Mouse (Mus musculus): Measurements from ENCODE around the gene Vmn1r217. TPM values are rescaled to one million over a fixed set of nuclear protein-coding genes. Genes with fewer than 3 reads are reported as not detected.

The Vmn1r217 gene
- not detected for polyA plus RNA-seq (2014; fragmentation: Illumina TruSeq; extraction: RNeasy Lipid Tissue Mini Kit (QIAGEN cat#74804); ENCODE audit: low read depth, low replicate concordance)

DNA sequence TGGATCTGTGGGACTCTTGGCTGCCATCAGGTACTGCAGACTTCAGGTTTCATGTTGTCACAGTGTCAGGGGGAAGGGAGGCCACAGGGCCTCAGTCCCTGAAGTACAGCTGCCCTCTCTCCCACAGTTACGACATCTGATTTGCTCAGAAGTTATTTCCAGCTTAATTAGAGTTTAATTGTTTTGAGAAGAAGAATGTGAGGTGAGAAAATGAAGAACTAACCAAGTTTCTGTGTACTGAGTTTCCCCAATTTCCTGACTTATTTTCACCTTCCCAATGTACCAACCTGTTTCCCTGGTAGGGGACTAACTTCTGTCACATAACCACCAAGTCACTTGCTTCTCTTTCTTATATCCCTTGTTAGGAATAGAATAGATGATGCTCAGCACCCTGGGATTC lies at the start of gene Vmn1r217:
Vmn1r217 (minus strand) TSS at position 101 of the 400 bp plus-strand sequence.

DNA sequence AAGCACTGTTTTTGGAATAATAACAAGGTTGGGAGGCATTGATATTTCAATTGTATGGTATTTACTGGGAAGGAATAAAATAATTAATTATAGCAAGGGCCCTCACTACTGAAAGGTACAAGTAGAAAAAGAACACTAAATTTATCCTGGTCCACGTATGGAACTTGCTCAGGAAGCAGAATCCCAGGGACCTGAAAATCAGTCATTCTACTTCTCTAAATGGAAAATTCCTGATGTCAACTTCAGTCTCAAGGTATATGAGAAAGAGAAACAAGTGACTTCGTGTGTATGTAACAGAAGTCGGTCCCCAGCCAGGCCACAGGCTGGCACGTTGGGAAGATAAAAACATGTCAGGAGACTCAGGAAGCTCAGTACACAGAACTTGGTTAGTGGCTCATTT lies 41.0 kb upstream of the Vmn1r217 start, which contains the start of gene Vmn1r219:
Vmn1r219 (plus strand) TSS at position 301 of the 400 bp plus-strand sequence.

DNA sequence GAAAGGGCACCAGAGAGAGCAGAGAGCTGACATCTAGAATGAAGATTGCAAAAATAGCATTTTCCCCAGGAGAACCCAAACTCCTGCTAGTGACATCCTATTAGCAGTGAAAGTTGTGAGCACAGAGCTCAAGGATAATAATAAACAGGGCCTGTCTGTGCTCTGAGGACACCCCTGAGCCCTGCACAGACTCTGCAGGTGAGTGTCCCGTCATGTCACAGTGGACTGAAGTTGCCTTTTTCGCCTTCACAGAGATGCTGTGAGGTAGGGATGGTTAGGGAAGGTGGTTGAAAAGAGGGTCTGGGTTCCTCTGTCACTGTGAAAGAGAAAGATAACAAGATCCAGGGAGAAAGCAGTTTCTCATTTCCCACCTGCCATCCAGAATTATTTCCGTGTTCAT lies 15.1 kb upstream of the Vmn1r217 start, which contains the start of gene Vmn1r218:
Vmn1r218 (plus strand) TSS at position 57 of the 400 bp plus-strand sequence.

GRCm38 (mm10) chr13:23067725-23068124 lies 50.3 kb downstream of the Vmn1r217 start, which contains the start of gene Vmn1r215:
Gene Vmn1r215, plus strand, starts transcription at chr13:23068025.

Other genes starting within 250 kb of the Vmn1r217 start
- not detected for gene Vmn1r212, start 234.0 kb downstream of the Vmn1r217 start, polyA plus RNA-seq (2014; fragmentation: Illumina TruSeq; extraction: RNeasy Lipid Tissue Mini Kit (QIAGEN cat#74804); ENCODE audit: low read depth, low replicate concordance)
- not detected for gene Vmn1r213, start 110.6 kb downstream of the Vmn1r217 start, polyA plus RNA-seq (2014; fragmentation: Illumina TruSeq; extraction: RNeasy Lipid Tissue Mini Kit (QIAGEN cat#74804); ENCODE audit: low read depth, low replicate concordance)
- gene Vmn1r214, start 87.8 kb downstream of the Vmn1r217 start, polyA plus RNA-seq (2014; fragmentation: Illumina TruSeq; extraction: RNeasy Lipid Tissue Mini Kit (QIAGEN cat#74804); ENCODE audit: low read depth, low replicate concordance) = not detected
- not detected for gene Vmn1r215, start 50.2 kb downstream of the Vmn1r217 start, polyA plus RNA-seq (2014; fragmentation: Illumina TruSeq; extraction: RNeasy Lipid Tissue Mini Kit (QIAGEN cat#74804); ENCODE audit: low read depth, low replicate concordance)
- gene Vmn1r218, start 14.9 kb upstream of the Vmn1r217 start, polyA plus RNA-seq (2014; fragmentation: Illumina TruSeq; extraction: RNeasy Lipid Tissue Mini Kit (QIAGEN cat#74804); ENCODE audit: low read depth, low replicate concordance) = not detected
- gene Vmn1r219, start 41.1 kb upstream of the Vmn1r217 start, polyA plus RNA-seq (2014; fragmentation: Illumina TruSeq; extraction: RNeasy Lipid Tissue Mini Kit (QIAGEN cat#74804); ENCODE audit: low read depth, low replicate concordance) = not detected
- gene Vmn1r220, start 69.7 kb upstream of the Vmn1r217 start, polyA plus RNA-seq (2014; fragmentation: Illumina TruSeq; extraction: RNeasy Lipid Tissue Mini Kit (QIAGEN cat#74804); ENCODE audit: low read depth, low replicate concordance) = not detected
- gene Vmn1r221, start 95.9 kb upstream of the Vmn1r217 start, polyA plus RNA-seq (2014; fragmentation: Illumina TruSeq; extraction: RNeasy Lipid Tissue Mini Kit (QIAGEN cat#74804); ENCODE audit: low read depth, low replicate concordance) = not detected
- gene Vmn1r222, start 117.7 kb upstream of the Vmn1r217 start, polyA plus RNA-seq (2014; fragmentation: Illumina TruSeq; extraction: RNeasy Lipid Tissue Mini Kit (QIAGEN cat#74804); ENCODE audit: low read depth, low replicate concordance) = not detected
- not detected for gene Vmn1r223, start 128.9 kb upstream of the Vmn1r217 start, polyA plus RNA-seq (2014; fragmentation: Illumina TruSeq; extraction: RNeasy Lipid Tissue Mini Kit (QIAGEN cat#74804); ENCODE audit: low read depth, low replicate concordance)

Measured in liver, adult 10 weeks (tissue).